Mouse (Mus musculus) MEL (cell line): ENCODE data around the gene Gstt2.
A peak's percentile ranks its signal among the peaks of the same experiment; 100 is the strongest.
"Not testable (repeated sequence)": the region's sequence is repeated elsewhere in the genome, so short reads cannot be mapped to it uniquely, and the experiment has no call there.

ENCODE experiments used
- CTCF ChIP-seq, 3 experiments: IDR thresholded peaks in 2 of 3; conservative IDR thresholded peaks in 1 of 3; 2 replicates each; pipeline ENCODE4 v1.5.1; 2011 to 2012; ENCODE audit warnings: low read length in 3 of 3, low read depth in 2 of 3, mild to moderate bottlenecking in 2 of 3, improper control_type of control experiment in 1 of 3, inconsistent platforms in 1 of 3, mixed read lengths in 1 of 3, moderate library complexity in 1 of 3; ENCODE audit not compliant: control insufficient read depth in 1 of 3, insufficient read depth in 1 of 3, poor library complexity in 1 of 3, severe bottlenecking in 1 of 3
- E2F4 ChIP-seq: IDR thresholded peaks from 2 replicates; pipeline ENCODE4 v1.6.1; 2011; ENCODE audit warnings: low read depth, low read length, improper control_type of control experiment, borderline replicate concordance
- EP300 ChIP-seq, 2 experiments: IDR thresholded peaks; 2 replicates each; pipeline ENCODE4 v1.6.1; 2011; ENCODE audit warnings: improper control_type of control experiment in 2 of 2, low read length in 2 of 2, low read depth in 1 of 2, mild to moderate bottlenecking in 1 of 2
- GABPA ChIP-seq: IDR thresholded peaks from 2 replicates; pipeline ENCODE4 v1.6.1; 2012; ENCODE audit warnings: low read depth, mild to moderate bottlenecking, inconsistent platforms, low read length, improper control_type of control experiment, moderate library complexity
- GATA1 ChIP-seq: IDR thresholded peaks from 2 replicates; pipeline ENCODE4 v1.6.1; 2011; ENCODE audit warnings: low read depth, low read length, improper control_type of control experiment
- HCFC1 ChIP-seq: IDR thresholded peaks from 2 replicates; pipeline ENCODE4 v1.6.1; 2012; ENCODE audit warnings: low read depth, mild to moderate bottlenecking, inconsistent platforms, low read length, improper control_type of control experiment, moderate library complexity
- MAFK ChIP-seq: IDR thresholded peaks from 2 replicates; pipeline ENCODE4 v1.6.1; 2011; ENCODE audit warnings: low read depth, mild to moderate bottlenecking, low read length, improper control_type of control experiment, borderline replicate concordance
- POLR2A ChIP-seq, 2 experiments: IDR thresholded peaks; 2 replicates each; pipeline ENCODE4 v1.6.1; 2011 to 2012; ENCODE audit warnings: low read length in 2 of 2, mild to moderate bottlenecking in 2 of 2, control low read depth in 1 of 2, improper control_type of control experiment in 1 of 2, low read depth in 1 of 2, moderate library complexity in 1 of 2; ENCODE audit not compliant: control insufficient read depth in 1 of 2, insufficient read depth in 1 of 2, poor library complexity in 1 of 2
- SMC3 ChIP-seq: IDR thresholded peaks from 2 replicates; pipeline ENCODE4 v1.6.1; 2011; ENCODE audit warnings: low read depth, low read length, improper control_type of control experiment
- TBP ChIP-seq: IDR thresholded peaks from 2 replicates; pipeline ENCODE4 v1.8.0; 2011; ENCODE audit warnings: low read depth, low read length, improper control_type of control experiment
- TCF12 ChIP-seq: IDR thresholded peaks from 2 replicates; pipeline ENCODE4 v1.6.1; 2014; ENCODE audit warnings: low read depth, mild to moderate bottlenecking, inconsistent platforms, low read length, improper control_type of control experiment, moderate library complexity
- UBTF ChIP-seq: IDR thresholded peaks from 2 replicates; pipeline ENCODE4 v1.6.1; 2012; ENCODE audit warnings: low read depth, mild to moderate bottlenecking, inconsistent platforms, low read length, improper control_type of control experiment, moderate library complexity, borderline replicate concordance; ENCODE audit not compliant: insufficient read depth
- USF1 ChIP-seq: IDR thresholded peaks from 2 replicates; pipeline ENCODE4 v1.6.1; 2014; ENCODE audit warnings: low read depth, mild to moderate bottlenecking, inconsistent platforms, low read length, improper control_type of control experiment, moderate library complexity

DNA sequence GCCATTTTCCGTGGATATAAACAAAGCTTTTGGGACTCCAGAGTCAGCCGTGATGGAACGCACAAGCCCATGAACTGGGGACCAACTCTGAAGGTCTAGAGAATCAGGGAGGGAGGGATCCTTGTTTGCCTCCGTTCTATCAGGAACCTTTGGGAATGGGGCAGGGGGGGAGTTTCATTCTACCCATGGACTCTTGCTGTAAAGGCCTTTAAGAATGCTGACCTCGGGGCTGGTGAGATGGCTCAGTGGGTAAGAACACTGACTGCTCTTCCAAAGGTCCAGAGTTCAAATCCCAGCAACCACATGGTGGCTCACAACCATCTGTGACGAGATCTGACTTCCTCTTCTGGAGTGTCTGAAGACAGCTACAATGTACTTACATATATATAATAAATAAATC lies 6.7 kb upstream of the Gstt2 start:
- TF ChIP-seq POLR2A (IDR thresholded peaks at IDR 0.05; ENCODE audit: control insufficient read depth in 1 of 2, insufficient read depth in 1 of 2, low read depth in 1 of 2, low read length in 2 of 2, poor library complexity in 1 of 2); EP300 (IDR thresholded peaks at IDR 0.05; ENCODE audit: low read depth in 1 of 2, low read length in 2 of 2); HCFC1; CTCF (IDR thresholded peaks at IDR 0.05 in 2 of 3, conservative IDR thresholded peaks at IDR 0.05 in 1 of 3; ENCODE audit: control insufficient read depth in 1 of 3, insufficient read depth in 1 of 3, low read depth in 2 of 3, low read length in 3 of 3, poor library complexity in 1 of 3, severe bottlenecking in 1 of 3); TCF12; E2F4; GATA1; SMC3; MAFK; UBTF; GABPA; USF1: not testable (repeated sequence)
- peak; percentile 81 for TF ChIP-seq TBP
